Mouse (Mus musculus) liver, adult (tissue): Measurements from ENCODE around the gene Sept12.

Source experiments
- GATA4 ChIP-seq: IDR thresholded peaks from 2 replicates; pipeline ENCODE4 v1.6.1; 2014; ENCODE audit warnings: mild to moderate bottlenecking, low read length; ENCODE audit not compliant: insufficient replicate concordance

Sept12 gene

GRCm38 (mm10) chr16:4997553-4997952, at the start of gene Sept12:
Gene Sept12 (minus strand): TSS chr16:4997852.
- TF ChIP-seq GATA4, result no peak

- TF ChIP-seq GATA4, result no peak
Measured at GRCm38 (mm10) chr16:5045322-5045721, 47.7 kb upstream of the Sept12 start.

- TF ChIP-seq GATA4, result no peak
Measured at GRCm38 (mm10) chr16:5036649-5037234, 39.1 kb upstream of the Sept12 start.

- no peak for TF ChIP-seq GATA4
Measured at GRCm38 (mm10) chr16:5035591-5035990, 37.9 kb upstream of the Sept12 start.

GRCm38 (mm10) chr16:5029847-5030246, 32.2 kb upstream of the Sept12 start:
- TF ChIP-seq GATA4, result no peak

- TF ChIP-seq GATA4, result no peak
Measured at GRCm38 (mm10) chr16:5024021-5024420, 26.4 kb upstream of the Sept12 start.

- no peak for TF ChIP-seq GATA4
Measured at GRCm38 (mm10) chr16:5014578-5014977, 16.9 kb upstream of the Sept12 start.

- no peak for TF ChIP-seq GATA4
Measured at GRCm38 (mm10) chr16:5013054-5013838, 15.6 kb upstream of the Sept12 start, which contains the start of gene Rogdi. Gene Rogdi (minus strand): TSS chr16:5013553.

GRCm38 (mm10) chr16:5012036-5013005, 14.7 kb upstream of the Sept12 start:
- TF ChIP-seq GATA4, result no peak

- TF ChIP-seq GATA4, result no peak
Measured at GRCm38 (mm10) chr16:5011285-5011684, 13.6 kb upstream of the Sept12 start.

GRCm38 (mm10) chr16:5010371-5010935, 12.8 kb upstream of the Sept12 start:
- no peak for TF ChIP-seq GATA4

GRCm38 (mm10) chr16:5008076-5008475, 10.4 kb upstream of the Sept12 start:
- no peak for TF ChIP-seq GATA4

GRCm38 (mm10) chr16:5007492-5007891, 9.8 kb upstream of the Sept12 start:
- no peak for TF ChIP-seq GATA4

- TF ChIP-seq GATA4, result no peak
Measured at GRCm38 (mm10) chr16:5007067-5007466, 9.4 kb upstream of the Sept12 start, which contains the start of gene Smim22. Gene Smim22 (plus strand): TSS chr16:5007288.

GRCm38 (mm10) chr16:5000611-5001010, 3.0 kb upstream of the Sept12 start:
- no peak for TF ChIP-seq GATA4

- TF ChIP-seq GATA4, result no peak
Measured at GRCm38 (mm10) chr16:4998984-4999383, 1.3 kb upstream of the Sept12 start.

- TF ChIP-seq GATA4, result no peak
Measured at GRCm38 (mm10) chr16:4993276-4993675, 4.4 kb downstream of the Sept12 start.
